Mouse (Mus musculus): ENCODE measurements at regions not wholly inside any gene's neighbourhood (a gene's known extent, or its start where the extent isn't known, plus 50 kb on each side); places are given as distances from the start of the nearest gene placed in this dataset.

GRCm38 (mm10) chr2:148551207-148551606 lies 107.8 kb upstream of the Cd93 start:
- ATAC-seq (ENCODE audit: low read depth) (no peak), DNase-seq (no peak)
- H3K4me3 ChIP-seq (replicated peaks), result no peak overlapping the region
- H3K4me2 ChIP-seq, result no peak overlapping the region
- no peaks in the 10 kb centered on the region for H3K27me3 ChIP-seq
- H3K9me3 ChIP-seq (replicated peaks), result no peaks in the 10 kb centered on the region
- no peaks in the 10 kb centered on the region for H3K4me1 ChIP-seq (replicated peaks)
- H3K9ac ChIP-seq, result no peak overlapping the region
- 52% methylated on average over 4 of the region's 4 CpGs for WGBS (ENCODE audit: insufficient replicate concordance)
- H3K27ac ChIP-seq, result no peak overlapping the region
- no peaks in the 10 kb centered on the region for H3K36me3 ChIP-seq

DNA sequence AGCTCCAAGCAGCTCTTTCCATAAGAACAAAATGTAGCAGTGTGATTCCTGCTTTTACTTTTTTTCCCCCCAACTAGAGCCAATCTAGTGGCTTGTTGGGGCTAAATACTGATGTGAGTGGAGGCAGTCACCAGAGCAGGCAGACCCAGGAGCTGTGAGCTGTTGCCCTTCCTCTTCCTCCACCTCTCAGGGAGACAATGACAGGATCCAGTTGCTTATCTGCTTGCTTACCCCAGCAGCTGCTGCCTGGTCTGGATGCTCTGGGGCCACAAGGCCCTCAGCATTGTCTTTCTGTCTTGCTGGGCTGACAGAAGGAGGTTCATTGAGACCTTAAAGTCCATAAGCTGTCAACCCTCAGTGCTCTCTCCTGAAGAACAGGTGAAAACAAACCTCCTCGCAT lies 106.3 kb upstream of the Cd93 start:
- H3K9me3 ChIP-seq (replicated peaks), result no peaks in the 10 kb centered on the region
- no peaks in the 10 kb centered on the region for H3K36me3 ChIP-seq
- H3K9ac ChIP-seq, result no peak overlapping the region
- H3K4me2 ChIP-seq, result no peak overlapping the region
- ATAC-seq (ENCODE audit: low read depth) (no peak), DNase-seq (no peak)
- no peak overlapping the region for H3K27ac ChIP-seq
- no peaks in the 10 kb centered on the region for H3K27me3 ChIP-seq
- H3K4me3 ChIP-seq (replicated peaks), result no peak overlapping the region
- H3K4me1 ChIP-seq (replicated peaks), result no peaks in the 10 kb centered on the region
- 35% methylated on average over 1 of the region's 1 CpGs for WGBS (ENCODE audit: insufficient replicate concordance)

DNA sequence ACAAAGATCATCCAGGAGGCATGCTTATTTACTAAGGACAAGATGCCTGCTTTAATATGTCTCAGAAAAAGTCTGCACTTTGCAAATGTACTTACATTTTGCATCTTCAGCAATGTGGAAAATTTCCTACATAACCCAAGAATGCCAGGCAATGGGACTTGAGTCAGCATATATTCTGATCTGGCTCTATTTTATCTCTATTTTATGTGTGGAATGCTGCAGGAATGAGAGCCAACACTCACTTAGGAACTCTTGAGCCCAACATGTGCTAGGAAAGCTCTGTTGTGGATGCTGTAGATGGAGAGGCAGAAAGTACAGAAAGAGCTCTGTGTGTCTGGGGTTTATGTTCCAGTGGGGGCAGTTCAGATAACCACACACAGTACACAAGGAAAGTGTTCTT lies 99.0 kb upstream of the Cd93 start:
- no peak overlapping the region for H3K27ac ChIP-seq
- DNase-seq, result no peak
- ATAC-seq (ENCODE audit: low read depth), result no peak

GRCm38 (mm10) chr2:148537914-148538510 lies 94.6 kb upstream of the Cd93 start:
- Histone ChIP-seq H3K4me2 (no peak overlapping the region), H3K4me1 (replicated peaks) (no peaks in the 10 kb centered on the region), H3K9ac (no peak overlapping the region), H3K9me3 (replicated peaks) (no peaks in the 10 kb centered on the region), H3K4me3 (replicated peaks) (no peak overlapping the region), H3K27ac (no peak overlapping the region), H3K27me3 (no peaks in the 10 kb centered on the region), H3K36me3 (no peaks in the 10 kb centered on the region)
- ATAC-seq (ENCODE audit: low read depth), result no peak
- no peak for DNase-seq
- WGBS (ENCODE audit: insufficient replicate concordance), result 68% methylated on average over 3 of the region's 3 CpGs

More for the DNA sequence above, 99.0 kb upstream of the Cd93 start:
- Histone ChIP-seq H3K4me1 (replicated peaks) (no peaks in the 10 kb centered on the region), H3K36me3 (no peaks in the 10 kb centered on the region), H3K4me2 (no peak overlapping the region), H3K9me3 (replicated peaks) (no peaks in the 10 kb centered on the region), H3K27me3 (no peaks in the 10 kb centered on the region), H3K9ac (no peak overlapping the region), H3K4me3 (replicated peaks) (no peak overlapping the region)

DNA sequence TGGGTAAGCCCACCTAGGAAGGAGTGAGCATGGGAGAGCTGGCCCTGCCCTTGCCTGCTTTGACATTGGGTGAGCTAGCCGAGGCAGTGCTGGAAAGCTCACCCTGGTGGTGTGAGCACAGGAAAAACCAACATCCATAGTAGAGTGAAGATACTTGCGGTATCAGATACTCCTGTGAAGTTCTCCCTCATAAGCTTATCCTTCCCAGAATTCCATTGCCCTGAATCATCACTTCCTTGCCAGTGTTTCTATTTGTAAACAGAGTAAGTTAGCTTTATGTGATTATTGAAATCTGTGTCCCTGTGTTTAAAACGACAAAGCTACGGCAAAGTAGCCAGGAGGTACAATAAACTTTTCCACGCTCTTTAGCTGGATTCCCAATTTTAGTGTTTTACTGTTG lies 93.9 kb upstream of the Cd93 start:
- Histone ChIP-seq H3K4me2 (no peak overlapping the region), H3K4me1 (replicated peaks) (no peaks in the 10 kb centered on the region), H3K27me3 (no peaks in the 10 kb centered on the region), H3K4me3 (replicated peaks) (no peak overlapping the region), H3K9ac (no peak overlapping the region), H3K27ac (no peak overlapping the region), H3K36me3 (no peaks in the 10 kb centered on the region), H3K9me3 (replicated peaks) (no peaks in the 10 kb centered on the region)
- 73% methylated on average over 5 of the region's 5 CpGs for WGBS (ENCODE audit: insufficient replicate concordance)
- DNase-seq (no peak), ATAC-seq (ENCODE audit: low read depth) (no peak)

DNA sequence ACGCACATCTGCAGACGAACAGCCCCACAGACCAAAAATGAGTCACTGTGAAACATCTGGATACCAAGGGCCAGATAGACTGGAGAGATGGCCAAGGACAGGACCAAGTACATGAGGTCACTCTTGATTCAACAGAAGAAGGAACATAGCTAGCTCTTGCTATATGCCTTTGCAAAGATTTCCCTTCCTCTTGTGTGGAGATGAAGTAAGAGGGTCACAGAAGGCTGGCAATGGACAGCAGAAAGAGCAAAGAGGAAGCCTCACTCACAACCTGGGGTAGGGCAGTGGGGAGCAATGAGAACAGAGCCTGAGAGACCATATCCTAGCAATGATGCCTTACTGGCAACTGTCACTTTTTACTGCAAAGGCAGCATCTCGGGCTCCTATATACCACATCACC lies 93.2 kb upstream of the Cd93 start:
- H3K9ac ChIP-seq, result no peak overlapping the region
- no peak overlapping the region for H3K4me3 ChIP-seq (replicated peaks)
- ATAC-seq (ENCODE audit: low read depth) (no peak), DNase-seq (no peak)
- H3K27me3 ChIP-seq, result no peaks in the 10 kb centered on the region
- H3K4me2 ChIP-seq, result no peak overlapping the region
- H3K4me1 ChIP-seq (replicated peaks), result no peaks in the 10 kb centered on the region
- 71% methylated on average over 3 of the region's 3 CpGs for WGBS (ENCODE audit: insufficient replicate concordance)
- no peaks in the 10 kb centered on the region for H3K36me3 ChIP-seq
- H3K27ac ChIP-seq, result no peak overlapping the region
- no peaks in the 10 kb centered on the region for H3K9me3 ChIP-seq (replicated peaks)

DNA sequence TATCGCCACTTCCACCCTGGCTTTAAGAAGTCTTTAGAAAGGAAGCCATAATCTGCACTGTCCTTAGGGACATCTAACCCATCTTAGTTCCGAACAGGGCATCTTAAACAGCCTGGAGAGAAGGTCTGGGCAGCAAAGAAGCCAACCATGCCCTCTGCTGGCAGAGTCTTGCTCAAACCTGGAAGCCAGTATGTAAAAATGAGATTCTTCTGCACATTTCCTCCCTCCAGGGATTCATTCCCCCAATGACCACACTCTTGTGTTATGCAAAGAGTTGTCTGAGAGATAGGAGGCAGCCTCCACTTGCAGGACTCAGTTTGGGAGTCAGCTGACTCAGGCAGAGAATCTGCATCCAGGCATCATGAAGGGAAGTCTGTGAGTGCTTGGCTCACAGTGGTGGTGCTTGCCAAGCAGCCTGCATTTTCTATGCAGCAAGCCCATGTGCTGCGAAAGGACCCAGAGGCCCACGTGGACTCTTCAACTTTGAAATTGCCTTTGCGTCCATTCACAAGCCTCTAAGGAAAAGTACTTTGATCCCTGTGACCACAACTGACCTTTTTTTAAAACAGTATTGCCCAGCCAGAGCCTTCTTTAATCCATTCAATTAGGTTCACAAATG lies 92.3 kb upstream of the Cd93 start:
- no peak for DNase-seq
- Histone ChIP-seq H3K36me3 (no peaks in the 10 kb centered on the region), H3K27me3 (no peaks in the 10 kb centered on the region), H3K4me3 (replicated peaks) (no peak overlapping the region), H3K4me1 (replicated peaks) (no peaks in the 10 kb centered on the region), H3K9me3 (replicated peaks) (no peaks in the 10 kb centered on the region), H3K4me2 (no peak overlapping the region), H3K27ac (no peak overlapping the region), H3K9ac (no peak overlapping the region)
- ATAC-seq (ENCODE audit: low read depth), result no peak
- 63% methylated on average over 5 of the region's 5 CpGs for WGBS (ENCODE audit: insufficient replicate concordance)

DNA sequence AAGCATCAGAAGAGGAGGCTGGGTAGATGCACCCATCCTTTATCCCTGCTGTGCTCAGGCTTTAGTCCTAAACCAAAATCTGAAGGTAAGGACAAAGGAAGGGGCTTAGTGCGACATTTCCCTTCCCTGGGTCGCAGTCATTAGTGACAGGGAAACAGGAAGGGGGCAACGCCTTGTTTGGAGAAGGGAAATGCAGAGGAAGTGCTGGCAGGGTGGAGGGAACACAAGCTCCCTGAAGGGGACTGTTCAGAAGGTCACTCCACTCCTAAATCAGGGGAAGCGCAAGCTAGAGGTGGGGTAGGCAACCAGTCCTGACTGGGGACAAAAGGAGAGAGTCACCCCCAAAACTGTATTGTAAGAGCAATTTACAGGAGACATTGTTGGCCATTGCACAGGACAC lies 88.7 kb upstream of the Cd93 start:
- Histone ChIP-seq H3K27me3 (no peaks in the 10 kb centered on the region), H3K9me3 (replicated peaks) (no peaks in the 10 kb centered on the region), H3K36me3 (no peaks in the 10 kb centered on the region), H3K9ac (no peak overlapping the region), H3K4me2 (no peak overlapping the region), H3K4me1 (replicated peaks) (peaks cover 4% of the 10 kb centered on the region; the same call in 1 of the 2 replicates), H3K27ac (no peak overlapping the region), H3K4me3 (replicated peaks) (no peak overlapping the region)
- DNase-seq (no peak), ATAC-seq (ENCODE audit: low read depth) (no peak)
- WGBS (ENCODE audit: insufficient replicate concordance), result 29% methylated on average over 4 of the region's 4 CpGs

DNA sequence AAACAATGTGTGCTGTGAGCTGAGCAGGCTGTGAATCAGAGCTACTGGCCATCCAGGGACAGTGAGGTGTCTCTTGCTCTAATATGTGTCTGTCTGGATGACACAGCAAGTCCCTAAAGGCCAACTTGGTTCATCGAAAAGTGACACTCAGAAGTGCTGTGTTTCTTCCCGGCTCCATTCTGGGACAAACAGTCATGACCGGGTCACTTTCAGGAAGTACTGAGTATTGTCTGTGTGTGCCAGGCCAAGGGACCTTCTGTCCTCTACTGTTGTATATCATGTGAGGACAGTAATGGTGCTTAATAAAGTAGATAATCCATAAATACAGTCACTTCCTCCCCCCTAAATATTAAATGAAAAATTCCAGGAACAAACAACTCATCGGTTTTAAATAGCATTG lies 87.2 kb upstream of the Cd93 start:
- no peak overlapping the region for H3K9ac ChIP-seq
- no peaks in the 10 kb centered on the region for H3K27me3 ChIP-seq
- H3K36me3 ChIP-seq, result no peaks in the 10 kb centered on the region
- H3K27ac ChIP-seq, result no peak overlapping the region
- peaks cover 4% of the 10 kb centered on the region; the same call in 1 of the 2 replicates for H3K4me1 ChIP-seq (replicated peaks)
- H3K9me3 ChIP-seq (replicated peaks), result no peaks in the 10 kb centered on the region
- WGBS (ENCODE audit: insufficient replicate concordance), result 35% methylated on average over 4 of the region's 4 CpGs
- no peak overlapping the region for H3K4me2 ChIP-seq
- ATAC-seq (ENCODE audit: low read depth) (no peak), DNase-seq (no peak)
- no peak overlapping the region for H3K4me3 ChIP-seq (replicated peaks)

DNA sequence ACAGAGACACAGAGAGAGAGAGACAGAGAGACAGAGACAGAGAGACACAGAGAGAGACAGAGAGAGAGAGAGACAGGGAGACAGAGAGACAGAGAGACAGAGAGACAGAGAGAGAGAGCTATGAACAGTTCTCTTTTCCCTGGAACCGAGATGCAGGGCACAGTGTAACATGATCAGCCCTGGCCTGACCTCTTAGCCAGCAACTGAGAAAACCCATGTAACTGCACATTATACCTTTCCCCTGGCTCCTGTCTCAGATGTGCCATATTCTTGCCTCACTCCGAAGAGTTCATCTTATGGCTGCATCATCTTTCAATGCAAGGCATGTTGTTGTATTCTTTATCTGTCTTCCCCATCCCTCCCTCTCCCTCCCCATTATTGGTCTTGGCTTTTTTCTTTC lies 86.5 kb upstream of the Cd93 start:
- Histone ChIP-seq H3K36me3 (no peaks in the 10 kb centered on the region), H3K4me2 (no peak overlapping the region), H3K27me3 (no peaks in the 10 kb centered on the region), H3K9me3 (replicated peaks) (no peaks in the 10 kb centered on the region), H3K4me3 (replicated peaks) (no peak overlapping the region), H3K4me1 (replicated peaks) (peaks cover 4% of the 10 kb centered on the region; the same call in 1 of the 2 replicates), H3K27ac (no peak overlapping the region), H3K9ac (no peak overlapping the region)
- no peak for ATAC-seq (ENCODE audit: low read depth)
- no peak for DNase-seq
- 40% methylated on average over 2 of the region's 2 CpGs for WGBS (ENCODE audit: insufficient replicate concordance)

DNA sequence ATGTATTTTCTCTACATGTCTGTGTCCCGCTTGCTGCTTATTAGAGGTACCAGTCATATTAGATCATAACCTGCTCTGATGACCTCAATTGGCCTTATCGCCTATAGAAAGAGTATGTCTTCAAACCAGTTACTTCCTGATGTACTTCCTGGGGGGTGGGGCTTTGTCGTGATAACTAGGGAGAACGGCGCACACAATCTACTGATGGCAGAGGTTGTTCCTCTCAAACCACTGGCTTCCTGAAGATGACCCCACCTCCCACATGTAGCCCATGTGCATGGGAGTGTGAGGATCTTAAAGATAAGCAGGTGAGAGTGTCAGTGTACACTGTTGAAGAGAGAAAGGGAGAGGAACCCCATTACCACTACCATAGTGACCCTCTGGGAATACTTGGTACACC lies 84.4 kb upstream of the Cd93 start:
- no peak overlapping the region for H3K9ac ChIP-seq
- 24% methylated on average over 5 of the region's 5 CpGs for WGBS (ENCODE audit: insufficient replicate concordance)
- no peaks in the 10 kb centered on the region for H3K9me3 ChIP-seq (replicated peaks)
- ATAC-seq (ENCODE audit: low read depth) (no peak; the same call in 1 of the 2 replicates), DNase-seq (no peak)
- no peaks in the 10 kb centered on the region for H3K36me3 ChIP-seq
- H3K4me3 ChIP-seq (replicated peaks), result no peak overlapping the region
- no peak overlapping the region for H3K27ac ChIP-seq
- H3K4me1 ChIP-seq (replicated peaks), result peaks cover 4% of the 10 kb centered on the region; the same call in 1 of the 2 replicates
- H3K27me3 ChIP-seq, result no peaks in the 10 kb centered on the region
- H3K4me2 ChIP-seq, result no peak overlapping the region

DNA sequence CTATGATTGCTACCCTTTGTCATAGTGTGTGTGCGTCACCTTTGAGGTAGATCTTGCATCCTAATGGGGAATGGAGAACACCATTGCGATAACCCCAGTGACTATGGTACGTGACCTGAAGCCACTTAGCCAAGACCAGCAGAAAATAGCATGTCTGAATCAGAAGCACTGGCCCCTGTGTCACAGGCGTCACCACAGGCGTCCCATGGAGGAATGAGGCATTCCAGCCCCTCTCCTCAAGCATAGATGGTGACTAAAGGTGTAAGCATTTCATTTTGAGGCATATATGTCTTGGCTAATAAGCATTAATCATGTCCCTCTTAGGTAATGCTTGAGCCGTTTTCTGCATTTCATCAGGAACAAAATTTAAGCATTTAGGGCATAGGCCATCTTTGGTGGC lies 82.1 kb upstream of the Cd93 start:
- Histone ChIP-seq H3K9me3 (replicated peaks) (no peaks in the 10 kb centered on the region), H3K36me3 (no peaks in the 10 kb centered on the region), H3K9ac (no peak overlapping the region), H3K4me2 (no peak overlapping the region), H3K4me3 (replicated peaks) (no peak overlapping the region), H3K4me1 (replicated peaks) (peaks cover 4% of the 10 kb centered on the region), H3K27me3 (no peaks in the 10 kb centered on the region), H3K27ac (no peak overlapping the region)
- ATAC-seq (ENCODE audit: low read depth) (no peak), DNase-seq (no peak)
- WGBS (ENCODE audit: insufficient replicate concordance), result 69% methylated on average over 6 of the region's 6 CpGs
